Mouse (Mus musculus): Measurements from ENCODE around the gene Bpifb5. TPM values are rescaled to one million over a fixed set of nuclear protein-coding genes. Genes with fewer than 3 reads are reported as not detected.
"Not testable (repeated sequence)": the region's sequence is repeated elsewhere in the genome, so short reads cannot be mapped to it uniquely, and the experiment has no call there.

Gene Bpifb5
- polyA plus RNA-seq, 1 experiment from 2014 or later = not detected

DNA sequence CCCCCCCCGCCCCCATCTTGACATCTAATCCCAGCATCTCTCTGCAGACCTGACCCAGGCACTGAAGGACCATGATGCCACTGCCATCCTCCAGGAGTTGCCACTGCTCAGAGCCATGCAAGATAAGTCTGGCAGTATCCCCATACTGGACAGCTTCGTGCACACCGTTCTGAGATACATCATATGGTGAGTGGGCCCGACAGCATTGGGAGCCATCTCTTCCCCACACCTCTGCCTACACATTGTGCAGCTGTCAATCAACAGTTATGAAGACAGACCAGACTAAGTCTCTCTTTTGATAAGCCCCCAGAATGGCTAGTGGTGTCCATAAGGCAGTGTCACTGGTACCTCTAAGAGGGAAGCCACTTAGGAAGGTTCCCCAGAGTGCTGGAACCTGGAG, 18.9 kb upstream of the Bpifb5 start:
- 90% methylated on average over 4 of the region's 4 CpGs for WGBS
- ATAC-seq (ENCODE audit: low read depth) = no peak
- no peaks in the 10 kb centered on the region for H3K4me1 ChIP-seq (replicated peaks)
- no peaks in the 10 kb centered on the region for H3K36me3 ChIP-seq
- H3K4me2 ChIP-seq = no peak overlapping the region
- no peak overlapping the region for H3K9ac ChIP-seq
- no peak overlapping the region for H3K27ac ChIP-seq (replicated peaks)
- H3K27me3 ChIP-seq = no peaks in the 10 kb centered on the region
- H3K4me3 ChIP-seq = no peak overlapping the region
- no peaks in the 10 kb centered on the region for H3K9me3 ChIP-seq

- H3K4me1 ChIP-seq (replicated peaks) = no peaks in the 10 kb centered on the region
- H3K27me3 ChIP-seq = no peaks in the 10 kb centered on the region
- no peaks in the 10 kb centered on the region for H3K36me3 ChIP-seq
- 64% methylated on average over 7 of the region's 7 CpGs for WGBS
- no peak overlapping the region for H3K4me3 ChIP-seq
- no peak overlapping the region for H3K9ac ChIP-seq
- no peaks in the 10 kb centered on the region for H3K9me3 ChIP-seq
- no peak for ATAC-seq (ENCODE audit: low read depth)
- no peak overlapping the region for H3K27ac ChIP-seq (replicated peaks)
- no peak overlapping the region for H3K4me2 ChIP-seq
Observed at GRCm38 (mm10) chr2:154206908-154207307, 16.6 kb upstream of the Bpifb5 start.

DNA sequence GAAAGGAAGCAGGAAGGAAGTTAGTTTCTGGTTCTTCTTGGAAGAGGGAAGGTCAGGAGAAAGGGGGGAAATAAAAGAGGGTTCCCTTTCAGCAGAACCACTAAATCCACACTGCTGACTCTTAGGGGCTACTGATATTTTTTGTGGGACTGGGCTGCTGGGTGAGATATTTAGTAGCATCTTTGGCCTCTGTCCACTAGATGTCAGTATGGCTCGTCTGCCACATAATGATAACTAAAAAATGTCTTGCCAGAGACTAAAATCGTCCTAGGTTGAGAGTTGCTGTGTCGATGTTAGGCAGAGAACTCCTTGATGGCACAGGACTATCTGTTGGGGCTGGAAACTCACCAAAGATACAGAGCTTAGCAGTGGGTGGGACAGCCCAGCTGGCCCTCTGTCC, 14.4 kb upstream of the Bpifb5 start:
- no peak for ATAC-seq (ENCODE audit: low read depth)
- Histone ChIP-seq H3K27ac (replicated peaks) (no peak overlapping the region), H3K4me2 (no peak overlapping the region), H3K9me3 (no peaks in the 10 kb centered on the region), H3K27me3 (no peaks in the 10 kb centered on the region), H3K36me3 (no peaks in the 10 kb centered on the region), H3K4me1 (replicated peaks) (no peaks in the 10 kb centered on the region), H3K9ac (no peak overlapping the region), H3K4me3 (no peak overlapping the region)
- 14% methylated on average over 3 of the region's 3 CpGs for WGBS

- Histone ChIP-seq H3K27me3 (no peaks in the 10 kb centered on the region), H3K36me3 (no peaks in the 10 kb centered on the region), H3K27ac (replicated peaks) (no peak overlapping the region), H3K9ac (no peak overlapping the region), H3K4me2 (no peak overlapping the region), H3K4me3 (no peak overlapping the region), H3K9me3 (no peaks in the 10 kb centered on the region), H3K4me1 (replicated peaks) (no peaks in the 10 kb centered on the region)
- WGBS = 46% methylated on average over 1 of the region's 1 CpGs
- ATAC-seq (ENCODE audit: low read depth) = no peak
Observed at GRCm38 (mm10) chr2:154211121-154211520, 12.4 kb upstream of the Bpifb5 start.

DNA sequence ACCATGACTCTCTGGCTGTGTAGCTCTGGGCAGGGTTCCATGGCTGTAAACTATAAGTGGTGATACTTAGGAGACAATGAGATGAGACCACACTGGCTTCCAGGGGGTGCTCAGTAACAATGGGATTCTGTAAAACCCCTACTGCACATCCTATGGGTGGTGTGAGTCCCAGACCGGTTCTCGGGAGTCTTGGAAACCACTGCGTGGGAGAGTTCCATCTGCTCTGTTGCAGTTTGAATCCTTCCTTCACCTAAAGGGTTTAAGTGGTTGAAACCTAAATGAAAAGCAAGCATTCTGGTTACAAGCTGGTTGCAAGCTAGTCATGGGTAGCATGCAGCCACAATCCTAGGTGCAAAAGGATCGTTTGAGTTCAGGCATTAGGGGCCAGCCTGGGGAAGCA, 11.7 kb upstream of the Bpifb5 start:
- no peak for ATAC-seq (ENCODE audit: low read depth)
- no peaks in the 10 kb centered on the region for H3K27me3 ChIP-seq
- no peak overlapping the region for H3K4me3 ChIP-seq
- no peak overlapping the region for H3K4me2 ChIP-seq
- no peak overlapping the region for H3K27ac ChIP-seq (replicated peaks)
- H3K4me1 ChIP-seq (replicated peaks) = no peaks in the 10 kb centered on the region
- 83% methylated on average over 4 of the region's 4 CpGs for WGBS
- H3K36me3 ChIP-seq = no peaks in the 10 kb centered on the region
- no peaks in the 10 kb centered on the region for H3K9me3 ChIP-seq
- no peak overlapping the region for H3K9ac ChIP-seq

DNA sequence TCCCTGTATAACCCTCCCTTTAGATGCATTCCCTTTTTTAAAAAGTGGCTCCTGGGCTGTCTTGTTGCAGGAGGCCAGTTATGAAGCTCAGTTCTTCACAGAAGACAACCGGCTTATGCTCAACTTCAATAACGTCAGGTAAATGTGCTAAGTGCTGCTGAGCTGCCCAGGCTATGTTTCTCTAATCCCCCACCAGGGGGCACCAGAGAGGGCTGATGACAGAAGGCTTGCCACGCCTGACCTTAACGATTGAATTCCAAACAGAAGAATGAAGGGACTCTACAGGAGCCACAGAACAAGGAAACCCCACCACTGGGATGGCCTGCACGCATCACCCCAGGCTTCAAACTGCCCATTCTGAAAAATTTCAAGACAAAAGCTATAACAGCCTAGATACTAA, 8.4 kb upstream of the Bpifb5 start:
- WGBS = 20% methylated on average over 5 of the region's 5 CpGs
- Histone ChIP-seq H3K27ac (replicated peaks) (no peak overlapping the region), H3K4me3 (no peak overlapping the region), H3K9ac (no peak overlapping the region), H3K36me3 (no peaks in the 10 kb centered on the region), H3K4me1 (replicated peaks) (no peaks in the 10 kb centered on the region), H3K4me2 (no peak overlapping the region), H3K9me3 (no peaks in the 10 kb centered on the region), H3K27me3 (no peaks in the 10 kb centered on the region)
- ATAC-seq (ENCODE audit: low read depth) = no peak

GRCm38 (mm10) chr2:154219950-154220349, 3.6 kb upstream of the Bpifb5 start:
- Histone ChIP-seq H3K4me3 (no peak overlapping the region), H3K9me3 (no peaks in the 10 kb centered on the region), H3K27ac (replicated peaks) (no peak overlapping the region), H3K4me1 (replicated peaks) (peaks cover 12% of the 10 kb centered on the region), H3K27me3 (no peaks in the 10 kb centered on the region), H3K4me2 (no peak overlapping the region), H3K9ac (no peak overlapping the region), H3K36me3 (no peaks in the 10 kb centered on the region)
- no peak for ATAC-seq (ENCODE audit: low read depth)
- WGBS = 75% methylated on average over 5 of the region's 5 CpGs

DNA sequence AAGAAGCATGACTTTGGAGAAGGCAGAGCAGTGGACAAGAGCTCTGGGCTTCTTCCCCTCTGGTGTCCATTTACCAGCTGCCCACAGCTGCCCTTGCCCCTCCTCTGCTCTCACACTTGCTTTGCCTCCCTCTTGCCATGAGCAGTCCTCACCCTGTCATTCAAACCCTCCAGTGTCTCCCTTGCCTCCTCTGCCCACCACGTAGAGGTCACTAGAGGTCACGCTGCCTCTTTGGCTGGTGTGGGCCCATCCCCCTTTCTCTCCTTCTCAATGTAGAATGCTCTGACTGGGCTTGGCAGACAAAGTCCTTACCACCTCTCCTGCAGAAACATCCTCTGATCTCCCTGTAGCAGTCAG, 353 bp downstream of the Bpifb5 start:
- Histone ChIP-seq H3K9me3 (no peaks in the 10 kb centered on the region), H3K27me3 (no peaks in the 10 kb centered on the region), H3K9ac (0 out of 2 replicates have a peak overlapping the region, but pooled peaks have one; percentile 8), H3K27ac (replicated peaks) (no peak overlapping the region), H3K4me1 (replicated peaks) (peaks cover 12% of the 10 kb centered on the region), H3K4me3 (no peak overlapping the region), H3K4me2 (0 out of 2 replicates have a peak overlapping the region, but pooled peaks have one; percentile 24), H3K36me3 (no peaks in the 10 kb centered on the region)
- no peak for ATAC-seq (ENCODE audit: low read depth)
- WGBS = 5% methylated on average over 2 of the region's 2 CpGs

GRCm38 (mm10) chr2:154226991-154227390, 3.4 kb downstream of the Bpifb5 start:
- Histone ChIP-seq H3K4me2 (no peak overlapping the region), H3K4me1 (replicated peaks) (peaks cover 21% of the 10 kb centered on the region), H3K9ac (no peak overlapping the region), H3K4me3 (no peak overlapping the region), H3K27me3 (no peaks in the 10 kb centered on the region), H3K27ac (replicated peaks) (no peak overlapping the region), H3K36me3 (no peaks in the 10 kb centered on the region), H3K9me3 (no peaks in the 10 kb centered on the region)
- WGBS = 78% methylated on average over 4 of the region's 4 CpGs
- ATAC-seq (ENCODE audit: low read depth) = no peak

DNA sequence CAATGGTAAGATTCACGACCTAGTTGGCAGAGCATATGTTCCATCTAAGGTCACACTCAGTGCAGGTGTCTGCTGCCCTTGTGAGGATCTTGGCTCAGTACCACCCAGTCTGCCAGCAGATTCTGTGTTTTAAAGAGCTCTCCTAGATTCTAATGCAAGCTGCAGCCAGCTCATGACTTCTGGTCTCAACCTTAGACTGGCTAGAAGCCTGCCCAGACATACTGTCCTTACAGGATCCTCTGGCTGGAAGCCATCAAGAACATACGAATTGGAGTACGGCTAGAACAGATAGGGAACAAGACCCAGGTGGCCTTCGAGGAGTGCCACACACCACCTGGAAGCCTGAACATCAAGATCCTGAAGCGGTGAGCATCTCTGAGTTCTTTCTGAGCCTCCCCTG, 4.3 kb downstream of the Bpifb5 start:
- 85% methylated on average over 5 of the region's 5 CpGs for WGBS
- Histone ChIP-seq H3K4me2 (no peak overlapping the region), H3K9ac (no peak overlapping the region), H3K4me1 (replicated peaks) (peaks cover 21% of the 10 kb centered on the region), H3K9me3 (no peaks in the 10 kb centered on the region), H3K4me3 (no peak overlapping the region), H3K27me3 (no peaks in the 10 kb centered on the region), H3K27ac (replicated peaks) (no peak overlapping the region), H3K36me3 (no peaks in the 10 kb centered on the region)
- no peak for ATAC-seq (ENCODE audit: low read depth)

- no peaks in the 10 kb centered on the region for H3K27me3 ChIP-seq
- H3K9ac ChIP-seq = no peak overlapping the region
- no peak for ATAC-seq (ENCODE audit: low read depth)
- H3K27ac ChIP-seq (replicated peaks) = no peak overlapping the region
- H3K36me3 ChIP-seq = no peaks in the 10 kb centered on the region
- no peak overlapping the region for H3K4me3 ChIP-seq
- no peaks in the 10 kb centered on the region for H3K9me3 ChIP-seq
- 88% methylated on average over 6 of the region's 6 CpGs for WGBS
- H3K4me2 ChIP-seq = no peak overlapping the region
- 0 out of 2 replicates have a peak, but pooled peaks cover 8% of the 10 kb centered on the region for H3K4me1 ChIP-seq (replicated peaks)
Observed at GRCm38 (mm10) chr2:154233426-154233825, 9.9 kb downstream of the Bpifb5 start.

DNA sequence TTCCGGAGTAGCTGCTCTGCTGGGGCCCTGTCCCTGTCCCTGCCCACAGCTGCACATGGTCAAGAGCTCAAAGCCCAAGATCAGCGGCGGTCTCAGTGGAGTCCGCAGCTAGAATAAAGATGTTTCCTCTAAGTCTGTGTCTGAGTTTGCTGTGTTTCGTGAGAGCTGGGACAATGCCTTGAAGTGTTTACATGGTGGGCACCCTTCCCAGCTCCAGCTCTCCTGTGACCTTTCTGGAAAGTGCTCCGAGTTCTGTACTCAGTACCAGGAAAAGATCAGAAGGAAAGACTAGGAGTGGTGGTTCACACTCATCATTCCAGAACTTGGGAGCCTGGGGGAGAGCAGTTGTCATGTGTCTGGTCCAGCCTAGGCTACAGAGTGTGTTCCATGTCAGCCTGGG, 17.2 kb downstream of the Bpifb5 start:
- ATAC-seq (ENCODE audit: low read depth) = no peak
- no peak overlapping the region for H3K4me2 ChIP-seq
- H3K4me1 ChIP-seq (replicated peaks) = no peaks in the 10 kb centered on the region
- 88% methylated on average over 6 of the region's 6 CpGs for WGBS
- H3K36me3 ChIP-seq = no peaks in the 10 kb centered on the region
- H3K4me3 ChIP-seq = no peak overlapping the region
- H3K27me3 ChIP-seq = no peaks in the 10 kb centered on the region
- no peak overlapping the region for H3K9ac ChIP-seq
- no peak overlapping the region for H3K27ac ChIP-seq (replicated peaks)
- H3K9me3 ChIP-seq = no peaks in the 10 kb centered on the region

DNA sequence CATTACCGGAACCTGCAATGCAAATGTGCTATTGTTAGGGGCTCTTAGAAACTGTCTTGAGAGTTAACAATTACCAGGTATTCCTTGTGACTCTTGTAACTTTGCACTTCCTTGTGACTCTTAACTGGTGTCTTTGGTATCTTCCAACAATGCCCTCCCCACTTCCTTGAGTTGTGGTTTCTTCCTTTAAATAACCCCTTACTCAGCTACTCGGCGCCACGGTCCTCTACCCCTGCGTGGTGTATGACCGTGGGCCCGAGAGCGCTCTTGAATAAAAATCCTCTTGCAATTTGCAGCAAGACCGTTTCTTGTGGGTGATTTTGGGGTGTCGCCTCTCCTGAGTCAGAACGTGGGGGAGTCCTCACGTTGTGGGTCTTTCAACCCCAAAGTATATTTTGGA, 19.2 kb downstream of the Bpifb5 start:
- H3K36me3 ChIP-seq; H3K27me3 ChIP-seq; H3K4me3 ChIP-seq; H3K9ac ChIP-seq; H3K4me2 ChIP-seq; H3K4me1 ChIP-seq (replicated peaks); ATAC-seq (ENCODE audit: low read depth); H3K27ac ChIP-seq (replicated peaks); H3K9me3 ChIP-seq: not testable (repeated sequence)
- 96% methylated on average over 11 of the region's 12 CpGs for WGBS
